7 mouse cellular contexts compared by ENCODE assay signal in the genomic region with DNA sequence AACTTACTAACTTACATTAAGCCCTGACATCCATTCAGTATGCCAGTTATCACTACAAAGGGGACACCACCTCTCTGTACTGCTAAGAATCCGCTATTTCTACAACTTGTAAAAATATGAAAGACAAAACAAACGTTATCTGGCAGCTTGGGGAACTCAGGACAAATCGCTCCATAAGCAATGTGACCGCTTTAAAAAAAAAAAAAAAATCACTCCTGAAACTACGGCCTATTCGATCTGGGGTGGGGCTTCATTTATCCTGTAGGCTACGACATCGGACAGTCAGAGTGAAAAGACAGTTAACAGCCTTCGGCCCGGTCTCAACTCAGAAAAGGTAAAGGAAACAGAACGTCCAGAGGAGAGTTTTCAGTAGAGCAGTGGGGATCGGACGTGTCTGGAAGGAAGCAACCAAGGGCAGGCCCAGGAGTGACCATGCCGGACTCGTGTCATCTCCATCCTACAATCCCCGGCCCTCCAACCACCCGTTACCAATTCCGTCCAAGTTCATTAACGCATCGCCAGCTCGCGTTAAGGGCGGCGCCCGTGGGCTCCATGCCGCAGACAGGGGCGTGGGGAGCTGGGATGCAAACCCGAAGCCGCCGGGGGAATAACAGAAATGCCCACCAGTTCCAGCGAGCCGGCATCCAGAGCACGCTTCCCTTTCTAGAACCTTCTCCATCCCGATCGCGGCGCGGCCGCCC. TPM values are rescaled to one million over a fixed set of nuclear protein-coding genes. Genes with fewer than 3 reads are reported as not detected.
A peak's percentile ranks its signal among the peaks of the same experiment; 100 is the strongest.
DNase-seq lines count a peak whose midpoint lies in the region; ATAC-seq and TF ChIP-seq lines count a peak whose summit lies in the region.

No protein-coding gene starts in this region.

- no peak for DNase-seq in lung, adult 2 months
- no peak for DNase-seq in lung, postnatal 4 days
- peak; percentile 27 for DNase-seq in brain, adult 2 months (ENCODE audit: low read depth, low spot score)
- no peak for DNase-seq in forebrain, embryonic 11.5 days (ENCODE audit: low spot score)
- DNase-seq in limb, embryonic 14.5 days (ENCODE audit: low spot score) = no peak
- no peak for DNase-seq in urinary bladder, postnatal 14 days (ENCODE audit: low spot score)

- peaks cover 3% of the 10 kb centered on the region; the same call in 1 of the 2 replicates for H3K4me1 ChIP-seq in lung, adult 2 months (ENCODE audit: control insufficient read depth, insufficient read depth, low read length)
- H3K4me1 ChIP-seq in forebrain, embryonic 11.5 days (replicated peaks; ENCODE audit: control insufficient read depth, insufficient read depth, low read length) = 0 out of 2 replicates have a peak, but pooled peaks cover 6% of the 10 kb centered on the region
- H3K4me1 ChIP-seq in limb, embryonic 14.5 days (ENCODE audit: control insufficient read depth, insufficient read depth, low read length) = peaks cover 12% of the 10 kb centered on the region
- H3K4me1 ChIP-seq in neural tube, embryonic 15.5 days = peaks cover 23% of the 10 kb centered on the region

- H3K4me2 ChIP-seq in forebrain, embryonic 11.5 days (ENCODE audit: low read depth, low read length, severe bottlenecking) = peak overlapping the region; percentile 72
- peak overlapping the region; percentile 84 for H3K4me2 ChIP-seq in limb, embryonic 14.5 days (replicated peaks; ENCODE audit: low read depth, low read length, severe bottlenecking)
- H3K4me2 ChIP-seq in neural tube, embryonic 15.5 days = peak overlapping the region; percentile 79

- peak; percentile 57 for ATAC-seq in forebrain, embryonic 11.5 days (replicated peaks; ENCODE audit: low FRiP score)
- ATAC-seq in limb, embryonic 14.5 days (ENCODE audit: low FRiP score, low read depth) = no peak; the same call in 1 of the 2 replicates
- no peak; the same call in 1 of the 2 replicates for ATAC-seq in neural tube, embryonic 15.5 days (ENCODE audit: low FRiP score)

- H3K27me3 ChIP-seq in forebrain, embryonic 11.5 days (ENCODE audit: control insufficient read depth, insufficient read depth, low read length) = no peaks in the 10 kb centered on the region
- H3K27me3 ChIP-seq in limb, embryonic 14.5 days (ENCODE audit: control insufficient read depth, insufficient read depth, low read length) = no peaks in the 10 kb centered on the region
- H3K27me3 ChIP-seq in neural tube, embryonic 15.5 days (replicated peaks) = no peaks in the 10 kb centered on the region

- WGBS in lung, adult 2 months = under 1% methylated on average over 39 of the region's 39 CpGs
- 1% methylated on average over 38 of the region's 39 CpGs for WGBS in forebrain, embryonic 11.5 days
- under 1% methylated on average over 30 of the region's 39 CpGs for WGBS in limb, embryonic 14.5 days
- WGBS in neural tube, embryonic 15.5 days = under 1% methylated on average over 39 of the region's 39 CpGs

- H3K4me3 ChIP-seq in lung, adult 2 months (replicated peaks; ENCODE audit: extremely low read depth, low read depth, low read length) = peak overlapping the region; percentile 89
- peak overlapping the region; percentile 88 for H3K4me3 ChIP-seq in forebrain, embryonic 11.5 days (ENCODE audit: low read depth, low read length)
- H3K4me3 ChIP-seq in limb, embryonic 14.5 days (replicated peaks; ENCODE audit: low read length) = peak overlapping the region; percentile 97
- H3K4me3 ChIP-seq in neural tube, embryonic 15.5 days (replicated peaks) = peak overlapping the region; percentile 96

- H3K9me3 ChIP-seq in forebrain, embryonic 11.5 days (ENCODE audit: control insufficient read depth, low read length) = no peaks in the 10 kb centered on the region
- no peaks in the 10 kb centered on the region for H3K9me3 ChIP-seq in limb, embryonic 14.5 days (ENCODE audit: control insufficient read depth, low read length)
- no peaks in the 10 kb centered on the region for H3K9me3 ChIP-seq in neural tube, embryonic 15.5 days (replicated peaks)

- H3K27ac ChIP-seq in forebrain, embryonic 11.5 days (ENCODE audit: low read depth, low read length) = peak overlapping the region; percentile 62
- peak overlapping the region; percentile 81 for H3K27ac ChIP-seq in limb, embryonic 14.5 days (replicated peaks; ENCODE audit: low read depth, low read length)
- peak overlapping the region; percentile 92 for H3K27ac ChIP-seq in neural tube, embryonic 15.5 days (replicated peaks)

- peaks cover 3% of the 10 kb centered on the region; the same call in 1 of the 2 replicates for H3K36me3 ChIP-seq in forebrain, embryonic 11.5 days (ENCODE audit: control insufficient read depth, insufficient read depth, low read length)
- H3K36me3 ChIP-seq in limb, embryonic 14.5 days (ENCODE audit: control insufficient read depth, insufficient read depth, low read length) = peaks cover 30% of the 10 kb centered on the region
- peaks cover 29% of the 10 kb centered on the region for H3K36me3 ChIP-seq in neural tube, embryonic 15.5 days

- TF ChIP-seq POLR2A in lung, adult 2 months (IDR thresholded peaks at IDR 0.05; ENCODE audit: borderline replicate concordance, extremely low read depth, low read depth, low read length) = no peak
- no peak for TF ChIP-seq POLR2A in limb, embryonic 14.5 days (IDR thresholded peaks at IDR 0.05; ENCODE audit: borderline replicate concordance, extremely low read depth, insufficient read depth, insufficient read length)

- TF ChIP-seq CTCF in lung, adult 2 months (IDR thresholded peaks at IDR 0.05; ENCODE audit: insufficient read depth, low read length) = no peak

- H3K9ac ChIP-seq in forebrain, embryonic 11.5 days (ENCODE audit: low read length) = peak overlapping the region; percentile 96
- H3K9ac ChIP-seq in limb, embryonic 14.5 days (ENCODE audit: low read depth, low read length, severe bottlenecking) = peak overlapping the region; percentile 96
- peak overlapping the region; percentile 96 for H3K9ac ChIP-seq in neural tube, embryonic 15.5 days (replicated peaks)

RNA-seq across cellular contexts. Expression of a gene that starts 0.6 kb away (rescaled TPM):
- 13.8 and 23.5 TPM in 2 replicates for polyA plus RNA-seq in lung, adult 2 months (2012; rRNA removed)
- 606 and 643 TPM in 2 replicates for polyA plus RNA-seq in forebrain, embryonic 11.5 days (2014; fragmentation: Nextera tagmentation; extraction: Ambion mirVana)
- 151 and 190 TPM in 2 replicates for polyA plus RNA-seq in limb, embryonic 14.5 days (2012; rRNA removed)
- polyA plus RNA-seq in limb, embryonic 14.5 days (2014; fragmentation: Nextera tagmentation; extraction: Ambion mirVana) = 392 and 395 TPM in 2 replicates
- polyA plus RNA-seq in neural tube, embryonic 15.5 days (2015; fragmentation: Nextera tagmentation; extraction: Ambion mirVana) = 379 and 417 TPM in 2 replicates

RNA-seq across cellular contexts. Expression of a gene that starts 40.6 kb away (rescaled TPM):
- 13.9 and 19.0 TPM in 2 replicates for polyA plus RNA-seq in lung, adult 2 months (2012; rRNA removed)
- 43.8 and 45.7 TPM in 2 replicates for polyA plus RNA-seq in forebrain, embryonic 11.5 days (2014; fragmentation: Nextera tagmentation; extraction: Ambion mirVana)
- polyA plus RNA-seq in limb, embryonic 14.5 days (2012; rRNA removed) = 50.8 and 63.4 TPM in 2 replicates
- polyA plus RNA-seq in limb, embryonic 14.5 days (2014; fragmentation: Nextera tagmentation; extraction: Ambion mirVana) = 52.2 and 58.9 TPM in 2 replicates
- 47.8 and 48.8 TPM in 2 replicates for polyA plus RNA-seq in neural tube, embryonic 15.5 days (2015; fragmentation: Nextera tagmentation; extraction: Ambion mirVana)

RNA-seq across cellular contexts. Expression of a gene that starts 54.7 kb away (rescaled TPM):
- 1.9 and 3.4 TPM in 2 replicates for polyA plus RNA-seq in lung, adult 2 months (2012; rRNA removed)
- 9.6 and 10.3 TPM in 2 replicates for polyA plus RNA-seq in forebrain, embryonic 11.5 days (2014; fragmentation: Nextera tagmentation; extraction: Ambion mirVana)
- 6.5 and 7.5 TPM in 2 replicates for polyA plus RNA-seq in limb, embryonic 14.5 days (2012; rRNA removed)
- 8.5 and 9.7 TPM in 2 replicates for polyA plus RNA-seq in limb, embryonic 14.5 days (2014; fragmentation: Nextera tagmentation; extraction: Ambion mirVana)
- 16.5 and 16.7 TPM in 2 replicates for polyA plus RNA-seq in neural tube, embryonic 15.5 days (2015; fragmentation: Nextera tagmentation; extraction: Ambion mirVana)

RNA-seq across cellular contexts. Expression of a gene that starts 58.0 kb away (rescaled TPM):
- polyA plus RNA-seq in lung, adult 2 months (2012; rRNA removed) = 1.1 and 2.6 TPM in 2 replicates
- 0.15 TPM in 1 of 2 replicates, not detected in the other for polyA plus RNA-seq in forebrain, embryonic 11.5 days (2014; fragmentation: Nextera tagmentation; extraction: Ambion mirVana)
- polyA plus RNA-seq in limb, embryonic 14.5 days (2012; rRNA removed) = 5.8 TPM in 2 replicates
- 0.32 and 1.4 TPM in 2 replicates for polyA plus RNA-seq in limb, embryonic 14.5 days (2014; fragmentation: Nextera tagmentation; extraction: Ambion mirVana)
- polyA plus RNA-seq in neural tube, embryonic 15.5 days (2015; fragmentation: Nextera tagmentation; extraction: Ambion mirVana) = 0.12 and 0.50 TPM in 2 replicates
